Mouse (Mus musculus) lung, postnatal 14 days (tissue): ENCODE measurements around the gene Gdf11.

Experiments used
- DNase-seq: peaks from one replicate; pipeline ENCODE4 v3.0.0; 2021

Gene Gdf11

DNA sequence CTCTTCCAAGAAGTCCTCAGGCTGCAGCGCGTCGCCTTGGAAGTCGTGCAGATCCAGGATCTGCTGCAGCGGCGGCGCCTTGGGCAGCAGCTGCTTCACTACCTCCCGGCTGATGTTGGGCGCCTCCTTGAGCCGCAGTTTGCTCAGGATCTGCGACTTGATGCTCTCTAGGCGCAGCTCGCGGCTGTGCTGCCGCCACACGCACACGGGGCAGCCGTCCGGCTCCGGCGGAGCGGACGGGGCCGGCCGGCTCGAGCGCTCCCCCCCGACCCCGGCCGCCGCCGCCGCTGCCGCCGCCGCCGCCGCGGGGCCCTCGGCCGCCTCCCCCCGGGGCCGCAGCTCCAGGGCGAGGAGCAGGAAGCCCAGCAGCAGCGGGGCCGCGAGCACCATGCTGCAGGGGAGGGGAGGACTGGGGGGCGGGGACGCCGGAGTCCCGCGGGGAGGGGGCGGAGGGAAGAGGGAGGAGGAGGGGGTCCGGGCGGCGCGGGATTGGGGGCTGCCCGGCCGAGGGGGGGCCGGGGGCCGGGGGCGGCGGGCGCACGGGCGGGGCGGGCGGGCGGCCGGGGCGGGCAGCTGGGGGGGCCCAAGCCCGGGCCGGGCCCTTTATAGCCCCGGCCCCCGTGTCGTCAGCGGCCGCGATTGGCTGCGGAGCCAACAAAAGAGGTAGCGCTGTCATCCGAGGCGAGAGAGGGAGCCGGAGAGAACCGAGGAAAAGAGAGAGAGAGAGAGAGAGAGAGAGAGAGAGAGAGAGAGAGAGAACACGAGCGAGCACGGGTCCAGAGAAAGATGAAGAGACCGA lies at the start of gene Gdf11:
Gene Gdf11, minus strand, starts transcription at position 423 of the 799 bp plus-strand sequence.
- peak; percentile 53 for DNase-seq

DNA sequence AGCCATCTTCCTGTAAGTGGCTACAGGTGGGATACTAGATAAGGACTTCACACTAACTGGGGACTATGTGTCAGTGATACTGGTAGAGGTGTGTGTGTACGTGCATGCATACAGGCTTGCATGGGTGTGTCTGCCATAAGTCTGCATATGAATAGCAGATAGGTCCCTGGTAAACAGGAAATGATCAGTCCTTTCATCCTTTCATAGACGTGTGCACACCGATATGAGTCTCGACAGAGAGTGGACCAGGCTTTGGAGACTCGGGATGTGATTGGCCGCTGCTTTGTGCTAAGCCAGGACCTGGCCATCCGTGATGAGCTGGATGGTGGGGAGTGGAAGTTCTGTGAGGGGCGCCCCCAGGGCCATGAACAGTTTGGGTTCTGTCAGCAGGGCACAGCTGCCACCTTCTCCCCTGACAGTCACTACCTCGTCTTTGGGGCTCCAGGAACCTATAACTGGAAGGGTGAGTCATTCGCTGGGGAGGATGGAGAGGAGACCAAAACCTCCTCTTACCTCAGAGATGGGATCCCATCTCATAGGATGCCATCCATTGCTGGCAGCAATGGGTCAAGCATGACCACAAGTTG lies 49.0 kb upstream of the Gdf11 start:
- no peak for DNase-seq

DNA sequence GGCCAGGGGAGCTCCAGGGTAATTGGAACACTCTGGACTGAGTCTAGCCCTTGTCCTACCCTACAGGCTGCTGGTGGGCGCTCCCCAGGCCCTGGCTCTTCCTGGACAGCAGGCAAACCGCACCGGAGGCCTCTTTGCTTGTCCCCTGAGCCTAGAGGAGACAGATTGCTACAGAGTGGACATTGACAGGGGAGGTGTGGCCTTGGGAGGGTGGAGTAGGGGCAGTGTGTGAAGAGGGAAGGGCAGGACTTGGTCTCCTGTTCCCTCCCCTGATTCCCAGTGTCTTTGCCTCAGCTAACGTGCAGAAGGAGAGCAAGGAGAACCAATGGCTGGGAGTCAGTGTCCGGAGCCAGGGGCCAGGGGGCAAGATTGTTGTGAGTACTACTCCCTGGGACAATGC lies 47.5 kb upstream of the Gdf11 start:
- DNase-seq: no peak

DNA sequence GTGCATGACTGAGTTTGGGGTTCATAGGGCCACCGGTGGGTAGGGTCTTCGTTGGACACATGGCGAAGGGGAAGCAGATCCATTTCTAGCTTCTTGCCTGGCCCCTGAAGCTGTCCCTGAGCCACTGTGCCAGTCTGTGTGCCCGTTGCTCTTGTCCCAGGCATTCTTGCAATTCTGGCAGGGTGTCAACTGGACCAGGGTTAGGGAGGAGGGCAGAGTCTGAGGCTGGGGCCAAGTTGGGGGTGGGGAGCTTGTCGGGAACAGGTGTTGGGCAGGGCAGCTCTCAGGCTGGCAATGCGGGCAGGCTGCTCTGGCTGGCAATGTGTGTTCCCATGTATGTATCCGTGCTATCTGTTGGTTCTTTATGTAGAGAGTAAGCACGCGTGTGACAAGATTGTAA lies 46.9 kb upstream of the Gdf11 start:
- peak; percentile 73 for DNase-seq

DNA sequence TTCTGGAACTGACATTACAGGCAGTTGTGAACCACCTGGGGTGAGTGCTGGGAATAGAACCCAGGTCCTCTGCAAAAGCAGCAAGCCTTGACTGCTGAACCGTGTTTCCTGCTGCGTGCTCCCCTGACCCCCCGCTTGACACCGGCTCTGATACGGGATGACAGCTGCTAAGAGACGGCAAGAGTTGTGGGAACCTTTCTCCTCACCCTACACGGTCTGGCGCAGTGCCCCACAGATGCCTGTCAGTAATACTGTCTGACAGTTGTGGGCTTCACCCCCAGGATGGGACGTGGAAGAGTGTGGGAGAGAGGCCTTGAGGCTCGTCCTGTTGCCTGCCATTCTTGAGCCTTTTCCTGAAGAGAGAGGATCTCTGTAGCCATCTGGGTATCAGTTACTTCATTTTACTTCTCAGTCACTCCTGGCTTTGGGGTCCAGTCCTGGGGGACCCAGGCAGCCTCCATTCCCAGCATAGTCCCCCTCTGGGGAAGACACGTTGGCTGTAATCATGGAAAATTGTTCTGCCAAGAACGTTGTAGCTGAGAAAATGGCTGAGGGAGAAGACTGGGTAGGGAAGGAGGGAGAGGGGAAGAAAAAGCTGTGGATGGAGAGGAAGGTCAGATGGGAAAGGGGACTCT lies 46.4 kb upstream of the Gdf11 start:
- DNase-seq: no peak

DNA sequence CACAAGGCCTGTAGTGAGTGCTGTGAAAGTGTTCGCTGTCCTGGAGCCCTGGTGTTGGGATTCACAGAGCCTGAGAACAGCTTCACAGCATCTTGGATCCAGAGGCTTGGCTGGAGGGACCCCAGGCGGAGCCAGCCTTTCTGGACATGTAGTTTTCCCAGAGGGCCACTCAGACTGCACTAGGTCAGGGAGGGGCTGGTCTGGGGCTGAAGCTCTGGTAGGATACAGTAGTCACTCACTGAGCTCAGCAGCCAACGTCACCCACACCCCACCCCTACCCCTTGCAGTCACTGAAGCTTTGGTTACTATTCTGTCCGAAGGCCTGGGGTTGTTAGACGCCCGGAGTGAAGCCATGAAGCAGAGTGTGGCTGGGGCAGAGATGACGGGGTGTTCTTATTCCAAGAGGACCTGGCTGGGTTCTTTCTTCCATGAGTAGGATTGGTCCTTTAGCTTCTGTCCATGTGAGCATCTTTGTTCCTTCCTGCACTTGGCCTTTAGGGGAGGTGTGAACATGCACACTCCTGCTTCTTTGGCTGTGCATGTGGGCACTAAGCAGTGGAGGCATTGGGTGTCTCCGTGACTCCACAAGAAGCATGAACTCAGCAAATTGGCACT lies 44.4 kb upstream of the Gdf11 start:
- DNase-seq: no peak

DNA sequence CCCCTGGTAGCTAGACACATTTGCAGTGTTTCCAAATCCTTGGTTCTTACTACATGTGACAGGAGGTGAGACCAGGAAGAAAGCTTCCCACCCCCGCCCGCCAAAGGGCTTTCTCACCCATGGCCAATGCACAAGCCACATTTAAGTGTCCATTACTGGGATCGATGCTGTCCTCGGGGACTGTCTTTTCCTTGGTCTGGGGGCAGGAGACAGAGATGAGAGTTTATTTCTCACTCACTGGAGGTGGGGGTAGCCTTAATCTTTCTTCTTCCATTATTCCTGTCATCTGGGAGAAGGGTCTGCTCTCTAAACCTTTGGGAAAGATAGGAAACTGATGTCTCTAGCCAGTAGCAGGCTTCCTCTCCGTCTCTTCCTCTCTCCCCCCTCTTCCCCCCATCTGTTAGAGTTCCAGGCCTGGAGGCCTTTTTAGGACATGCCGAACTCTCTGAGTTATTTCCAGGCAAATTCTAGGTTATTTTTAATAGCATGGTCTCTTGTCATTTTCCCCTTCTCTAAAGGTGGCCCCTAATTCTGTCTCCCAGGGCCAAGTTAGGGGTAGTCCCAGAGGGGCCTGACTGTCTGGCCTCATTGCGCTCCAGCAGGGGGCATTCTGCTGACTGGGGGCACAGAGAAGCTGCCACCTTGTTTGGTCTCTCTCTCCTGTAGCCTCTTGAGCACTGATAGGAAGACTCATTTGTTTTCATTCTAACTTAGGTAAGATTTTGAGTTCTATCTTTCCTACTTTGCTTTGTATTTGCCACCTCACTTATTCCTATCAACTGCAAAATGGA lies 43.7 kb upstream of the Gdf11 start:
- no peak for DNase-seq

DNA sequence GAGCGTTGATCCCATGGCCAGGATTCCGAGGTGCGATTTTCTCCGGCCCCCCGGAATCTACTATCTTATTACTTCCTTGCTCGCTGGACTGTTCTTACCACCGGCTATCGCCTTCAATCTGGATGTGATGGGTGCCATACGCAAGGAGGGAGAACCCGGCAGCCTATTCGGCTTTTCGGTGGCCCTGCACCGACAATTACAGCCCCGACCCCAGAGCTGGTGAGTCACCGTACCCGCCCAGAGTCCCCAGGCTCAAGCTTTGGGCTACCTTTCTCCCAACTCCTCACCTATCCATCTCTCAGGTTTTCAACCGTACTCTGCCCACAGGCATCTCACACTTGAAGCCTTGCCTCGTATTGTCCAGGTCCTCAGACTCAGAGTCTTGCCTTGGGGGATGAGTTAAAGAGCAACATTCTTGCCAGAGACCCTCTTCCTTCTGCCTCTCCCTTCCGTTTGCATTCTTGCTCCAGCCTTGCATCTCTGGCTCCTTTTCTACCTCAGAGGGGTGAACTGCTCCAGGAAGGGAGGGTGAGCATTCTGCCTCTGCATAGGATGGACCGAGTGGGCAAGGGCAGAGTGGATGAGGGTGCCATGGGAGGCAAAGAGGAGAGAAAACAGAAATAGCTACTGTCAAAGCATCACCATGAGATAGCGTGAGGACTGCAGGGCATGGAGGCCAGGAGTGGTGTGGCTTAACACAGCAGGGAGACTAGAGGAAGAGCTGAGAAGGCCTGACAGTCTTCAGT lies 42.6 kb upstream of the Gdf11 start:
- DNase-seq: no peak

DNA sequence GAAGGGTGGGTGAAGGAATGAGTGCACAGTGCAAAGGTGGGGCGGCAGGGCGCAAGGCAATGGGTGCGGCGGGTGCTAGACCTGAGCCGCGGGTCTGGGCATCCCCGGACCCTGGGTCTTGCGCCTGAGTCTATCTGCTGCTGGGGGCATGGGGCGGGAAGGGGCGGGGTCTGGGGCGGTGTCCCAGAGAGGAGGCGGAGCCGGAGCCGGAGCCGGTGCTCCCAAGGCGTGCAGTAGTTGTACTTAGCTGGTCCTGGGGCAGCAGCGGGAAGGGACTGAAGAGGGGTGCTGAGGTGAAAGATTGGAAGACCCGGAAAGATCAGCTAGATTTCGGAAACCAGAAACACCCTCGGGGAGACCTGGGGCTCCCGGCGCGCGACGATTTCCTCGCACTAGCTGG lies 42.1 kb upstream of the Gdf11 start, which contains the start of gene Itga7:
Gene Itga7, plus strand, starts transcription at position 245 of the 400 bp plus-strand sequence.
- peak; percentile 45 for DNase-seq

DNA sequence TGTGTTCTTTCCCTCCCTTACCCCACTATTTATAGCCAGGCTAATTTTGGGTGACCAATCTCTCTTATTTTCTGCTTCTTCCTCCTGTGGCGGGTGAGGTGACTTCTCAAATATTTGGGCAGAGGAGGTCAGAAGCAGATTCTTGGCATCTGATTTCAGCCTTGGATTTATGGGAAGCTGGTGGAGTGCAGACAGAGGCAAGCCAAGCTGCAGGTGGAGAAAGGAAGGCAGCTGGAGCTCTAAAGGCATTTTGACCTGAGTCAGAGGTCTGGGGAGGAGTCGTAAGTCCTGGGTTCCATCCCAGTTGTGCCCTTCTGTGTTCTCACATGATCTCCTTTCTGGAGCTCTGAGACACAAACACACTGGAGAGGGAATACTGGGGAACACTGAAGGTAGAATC lies 39.9 kb upstream of the Gdf11 start:
- DNase-seq: no peak

DNA sequence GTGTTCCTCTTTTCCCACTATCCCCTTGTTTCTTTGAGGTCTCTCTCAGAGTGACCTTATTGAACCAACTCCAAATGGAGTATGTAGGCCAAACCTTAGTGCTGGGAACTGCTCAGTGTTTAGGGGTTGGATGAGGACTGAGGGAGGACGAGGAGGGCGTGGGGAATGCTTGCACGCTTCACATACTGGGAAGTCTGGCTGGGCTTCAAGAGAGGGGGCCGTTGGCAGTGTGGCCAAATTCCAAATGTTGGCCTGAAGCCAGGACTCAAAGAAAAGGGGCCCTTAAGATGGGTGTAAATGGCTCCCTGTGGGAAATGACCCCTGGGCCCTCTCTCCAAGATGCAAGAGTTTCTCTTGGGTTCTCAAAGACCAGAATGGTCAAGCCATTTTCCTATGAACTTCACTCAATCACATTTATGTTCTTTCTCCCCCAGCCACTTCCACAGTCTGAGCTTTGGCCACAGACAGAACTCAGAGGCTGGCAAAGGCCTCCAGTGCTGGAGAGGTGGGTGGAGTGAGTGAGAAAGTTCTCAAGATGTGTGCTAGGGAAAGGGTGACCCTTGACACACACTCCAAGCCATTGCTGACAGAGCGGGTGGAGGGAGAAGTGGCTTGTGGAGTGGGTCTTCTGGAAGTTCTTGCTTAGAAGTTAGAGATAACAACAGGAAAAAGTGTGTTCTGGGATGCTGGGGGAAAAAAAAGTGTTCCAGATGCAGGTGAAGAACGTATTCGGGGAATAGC lies 38.3 kb upstream of the Gdf11 start:
- peak; percentile 62 for DNase-seq

DNA sequence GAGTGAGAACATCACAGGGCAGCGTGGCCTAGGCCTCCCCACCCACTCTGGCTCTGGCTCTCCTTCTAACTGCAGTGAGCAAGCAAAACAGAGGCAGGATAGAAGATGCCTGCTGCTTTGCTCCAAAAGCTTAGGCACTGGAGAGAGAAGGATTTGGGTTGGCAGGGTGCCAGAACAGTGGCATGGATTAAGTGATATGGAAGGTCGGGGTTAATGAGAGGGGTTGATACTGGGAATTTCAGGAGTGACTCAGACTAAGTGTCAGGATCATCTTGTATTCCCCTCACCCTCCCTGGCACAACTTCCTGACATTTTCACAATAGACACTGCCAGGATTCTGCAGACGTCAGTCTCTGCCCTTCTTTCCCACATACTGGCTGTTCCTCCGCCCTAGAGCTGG lies 36.8 kb upstream of the Gdf11 start:
- DNase-seq: no peak

DNA sequence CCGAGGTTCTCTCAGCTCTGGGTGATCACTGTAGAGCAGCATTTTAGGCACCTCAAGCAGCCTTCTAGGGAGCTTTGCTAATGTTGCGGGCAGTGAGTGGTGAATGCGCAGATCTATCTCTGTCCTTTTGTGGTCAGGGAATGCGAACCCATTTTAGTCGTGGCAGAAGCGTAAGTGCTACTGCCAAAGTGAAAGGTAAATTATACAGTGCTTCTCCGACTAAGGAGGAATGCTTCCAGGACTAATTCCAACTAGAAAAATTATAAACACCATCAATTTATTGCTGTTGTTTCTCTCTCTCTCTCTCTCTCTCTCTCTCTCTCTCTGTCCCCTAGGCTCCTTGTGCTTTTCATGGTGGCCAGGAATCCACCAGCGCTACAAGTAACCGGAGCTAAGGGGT lies 32.4 kb upstream of the Gdf11 start, which contains the start of gene Bloc1s1:
Gene Bloc1s1, minus strand, starts transcription at position 101 of the 400 bp plus-strand sequence.
- DNase-seq: no peak

DNA sequence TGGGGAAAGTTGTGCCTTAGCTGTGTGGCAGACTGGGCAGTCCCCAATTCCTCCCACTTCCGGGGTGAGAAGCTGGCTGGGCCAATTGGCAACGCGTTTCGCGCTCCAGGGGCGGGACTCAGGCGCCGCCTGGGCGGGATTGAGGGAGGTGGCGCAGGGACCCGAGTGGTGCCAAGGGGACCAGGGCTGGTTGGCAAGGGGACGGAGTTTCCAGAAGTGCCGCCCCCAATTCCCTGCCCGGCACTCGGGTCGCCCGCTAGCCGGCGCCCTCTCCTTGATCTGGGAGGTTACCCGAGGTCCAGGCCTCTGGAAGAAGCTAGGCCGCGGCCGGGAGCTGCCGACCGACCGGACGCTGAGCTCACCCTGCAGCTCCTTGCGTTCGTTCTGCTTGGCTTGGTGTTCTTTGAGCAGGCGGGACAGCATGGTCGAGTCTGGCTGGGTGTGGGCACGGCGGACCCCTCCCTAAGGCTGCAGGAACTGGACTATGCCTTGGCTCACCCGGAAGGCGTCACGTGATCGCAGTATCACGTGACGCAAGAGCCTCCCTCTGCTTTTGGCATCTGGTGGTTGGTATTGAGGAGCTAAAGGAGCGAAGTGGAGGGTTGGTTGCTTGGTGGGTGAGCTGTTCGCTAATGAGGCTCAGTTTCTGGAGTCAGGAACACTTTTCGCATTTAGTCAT lies 31.6 kb upstream of the Gdf11 start:
- DNase-seq: peak; percentile 96

DNA sequence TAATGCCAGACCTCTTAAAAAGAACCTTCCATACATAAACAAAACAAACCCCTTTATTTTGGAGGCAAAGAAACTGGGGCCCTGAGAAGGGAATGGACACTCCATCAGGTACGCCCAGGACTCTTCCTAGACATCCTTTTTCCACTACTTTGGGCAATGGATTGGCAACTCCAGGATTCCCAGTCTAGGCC lies 31.2 kb upstream of the Gdf11 start, which contains the start of gene Rdh5:
Gene Rdh5, minus strand, starts transcription at position 67 of the 191 bp plus-strand sequence.
- DNase-seq: no peak

DNA sequence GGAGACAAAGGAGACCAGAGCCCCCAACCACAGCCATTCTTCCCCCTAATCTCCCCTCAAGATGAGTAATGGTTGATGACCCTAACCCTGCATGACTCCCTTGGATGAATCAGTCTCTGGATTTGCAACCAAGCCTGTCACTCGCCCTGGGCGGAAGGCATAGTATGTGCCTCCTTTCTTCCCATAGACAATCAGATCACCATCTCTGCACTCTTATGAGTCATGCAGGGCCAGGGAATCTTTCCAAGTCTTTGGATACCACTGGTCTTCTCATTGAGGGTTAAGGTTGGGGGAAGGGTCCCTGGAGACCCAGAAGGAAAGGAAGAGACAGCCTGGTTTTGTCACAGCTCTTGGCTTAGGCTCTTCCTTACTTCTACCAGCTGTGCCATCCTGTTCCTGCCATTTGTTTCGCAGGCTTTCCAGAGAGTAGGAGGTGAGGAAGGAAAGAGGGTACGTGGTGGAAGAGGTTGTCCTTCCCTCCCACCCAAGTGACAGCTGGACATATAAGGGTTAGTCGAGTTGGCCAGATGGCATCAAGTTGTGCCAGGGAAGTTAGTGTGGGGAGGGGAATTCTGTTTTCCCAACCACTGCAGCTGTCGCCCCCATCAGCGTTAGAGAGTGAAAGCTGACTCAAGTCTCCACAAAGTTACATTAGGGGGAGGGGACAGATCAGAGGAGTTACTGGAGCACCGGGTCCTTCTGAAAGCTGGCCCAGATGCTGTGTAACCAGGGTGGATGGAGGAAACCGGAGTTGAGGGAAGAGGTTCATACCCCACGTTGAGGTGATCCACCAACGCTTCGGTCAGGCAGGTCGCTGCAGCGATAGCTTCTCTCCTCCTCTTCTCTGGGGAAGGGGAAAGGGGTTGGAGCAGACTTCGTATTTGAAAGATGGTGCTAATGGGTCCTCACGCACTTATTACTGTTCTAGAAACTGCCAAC lies 30.6 kb upstream of the Gdf11 start:
- DNase-seq: no peak

DNA sequence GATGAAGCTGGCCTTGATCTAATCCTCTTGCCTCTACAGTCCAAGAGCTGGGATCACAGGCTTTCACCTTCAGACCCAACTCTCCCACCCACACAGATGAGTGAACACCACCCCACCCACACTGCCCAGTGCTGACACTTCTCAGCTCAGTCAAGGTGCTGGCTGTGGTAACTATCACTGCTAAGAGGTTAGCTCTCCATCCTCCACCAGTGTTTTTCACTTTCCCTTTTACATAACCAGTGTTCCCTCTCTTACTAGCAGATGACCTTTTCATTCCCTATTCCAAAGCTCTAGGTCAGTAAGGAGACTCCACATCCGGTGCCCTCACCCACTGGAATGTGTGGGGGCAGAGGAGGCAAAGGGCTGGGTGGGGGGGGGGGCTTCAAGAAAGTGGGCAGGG lies 29.7 kb upstream of the Gdf11 start:
- no peak for DNase-seq

DNA sequence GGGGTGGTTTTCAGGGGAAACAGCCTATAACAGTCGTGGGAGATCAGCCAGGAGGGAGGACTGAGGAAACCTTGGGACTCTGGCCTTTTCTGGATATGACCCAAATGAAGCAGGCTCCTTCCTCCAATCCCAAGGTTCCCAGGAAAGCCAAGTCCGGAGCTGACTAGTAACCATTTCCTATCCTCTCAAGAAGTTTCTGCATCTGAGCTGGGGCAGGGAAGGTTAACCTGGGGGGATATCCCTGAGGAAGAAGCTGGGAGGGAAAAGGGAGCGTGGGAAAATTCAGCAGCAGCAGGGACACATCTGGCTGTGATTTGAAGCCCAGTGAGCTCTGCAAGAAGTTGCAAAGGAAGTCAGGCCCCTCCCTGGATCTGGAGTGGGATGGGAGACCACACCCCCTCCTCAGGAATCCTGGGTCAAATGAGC lies 29.2 kb upstream of the Gdf11 start:
- no peak for DNase-seq

DNA sequence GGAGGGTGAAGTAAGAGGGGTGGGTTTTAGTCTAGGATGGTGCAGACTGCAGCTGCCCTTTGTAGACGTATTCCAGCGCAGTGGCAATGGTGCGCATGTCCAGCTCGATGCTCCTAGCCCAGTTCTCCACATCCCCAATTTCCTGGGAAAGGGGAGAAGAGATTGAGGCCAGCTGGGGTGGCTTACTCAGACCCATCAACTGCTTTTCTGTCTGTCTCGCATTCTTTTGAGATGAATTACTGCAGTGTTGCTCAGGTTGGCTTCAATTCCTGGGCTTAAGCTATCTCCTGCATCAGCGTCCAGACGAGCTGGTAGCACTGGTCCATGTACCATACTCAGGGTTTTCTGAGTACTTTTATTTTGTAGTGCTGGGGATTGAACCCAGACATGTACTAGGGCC lies 28.4 kb upstream of the Gdf11 start:
- no peak for DNase-seq

DNA sequence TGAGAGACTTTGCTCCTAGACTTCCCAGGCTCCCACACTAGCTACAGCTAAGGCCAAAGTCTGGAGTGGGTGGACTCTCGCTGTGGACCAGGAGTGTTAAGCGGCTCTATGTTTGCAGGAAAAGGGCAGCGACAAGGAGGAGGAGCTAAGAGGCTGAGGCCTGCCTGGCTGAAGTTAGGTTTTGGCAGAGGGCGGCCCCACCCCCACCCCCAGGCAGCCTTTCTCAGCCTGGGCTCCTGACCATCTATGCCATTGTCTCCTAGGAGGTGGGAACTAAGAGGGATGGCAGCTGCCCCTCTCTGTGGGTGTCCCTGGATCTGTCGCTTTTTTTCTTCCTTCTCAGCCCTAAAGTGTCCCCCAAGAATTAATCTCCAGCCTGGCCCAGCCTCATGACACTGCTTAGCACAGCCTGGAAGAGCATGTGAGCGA lies 27.7 kb upstream of the Gdf11 start:
- no peak for DNase-seq
